Mouse (Mus musculus) olfactory bulb, adult 2 months (tissue): ENCODE measurements around the gene Hpf1.

Source experiments
- CTCF ChIP-seq: fragments of 200-500 bp; IDR thresholded peaks from 2 replicates; pipeline ENCODE4 v1.5.1; 2012; ENCODE audit warnings: low read depth, mild to moderate bottlenecking, low read length, moderate library complexity; ENCODE audit not compliant: insufficient read depth
- POLR2A ChIP-seq: fragments of 200-500 bp; IDR thresholded peaks from 2 replicates; pipeline ENCODE4 v1.6.1; 2012; ENCODE audit warnings: mild to moderate bottlenecking, low read depth, low read length, moderate library complexity; ENCODE audit not compliant: insufficient read depth

DNA sequence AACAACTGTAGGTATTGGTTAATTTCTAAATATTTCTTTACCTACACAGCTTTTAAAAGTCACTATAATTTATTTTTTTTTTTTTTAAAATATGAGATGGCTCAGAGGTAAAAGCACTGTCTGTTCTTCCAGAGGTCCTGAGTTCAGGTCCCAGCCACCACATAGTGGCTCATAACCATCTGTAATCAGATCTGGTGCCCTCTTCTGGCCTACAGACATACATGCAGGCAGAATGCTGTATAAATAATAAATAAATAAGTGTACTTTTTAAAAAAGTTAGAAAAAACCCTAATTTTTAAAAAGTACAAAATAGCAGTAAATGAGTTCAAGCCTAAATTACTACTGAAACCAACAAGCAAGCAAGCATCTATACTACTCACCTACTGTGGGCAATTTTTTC, 43.4 kb downstream of the Hpf1 start:
- TF ChIP-seq POLR2A: no peak
- no peak for TF ChIP-seq CTCF
